Mouse (Mus musculus) bone marrow, adult 2 months (tissue): ENCODE results near the gene Mamld1.

ENCODE experiments used
- CTCF ChIP-seq: fragments of 200-500 bp; IDR thresholded peaks from 2 replicates; pipeline ENCODE4 v1.5.1; 2011; ENCODE audit warnings: low read length, control low read depth; ENCODE audit not compliant: control insufficient read depth, insufficient read depth
- POLR2A ChIP-seq: fragments of 200-500 bp; IDR thresholded peaks from 2 replicates; pipeline ENCODE4 v1.6.1; 2011; ENCODE audit warnings: low read depth, mild to moderate bottlenecking, control low read depth, low read length, borderline replicate concordance; ENCODE audit not compliant: control insufficient read depth

DNA sequence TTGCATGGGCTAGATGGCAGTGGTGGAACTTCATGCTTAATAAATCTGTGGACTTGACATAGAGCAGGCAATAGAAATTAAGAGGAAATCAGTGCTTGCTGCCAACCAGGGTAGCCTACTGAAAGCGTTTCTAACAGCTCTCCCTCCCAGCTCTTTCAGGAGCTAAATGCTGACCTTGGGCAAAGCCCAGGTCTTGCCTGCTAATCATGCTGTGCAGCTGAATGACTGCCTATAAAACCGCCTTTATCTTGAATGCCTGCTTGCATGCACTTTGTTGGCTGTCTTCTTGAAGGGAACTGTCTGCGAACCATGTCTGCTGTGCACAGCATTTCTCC is 38.0 kb downstream of the Mamld1 start:
- TF ChIP-seq CTCF, result no peak
- no peak for TF ChIP-seq POLR2A
